Mouse (Mus musculus) T-helper 17 cell (primary cell): ENCODE data around the gene Rprml.

Source experiments
- in situ Hi-C, 2 experiments: fragments of 300-600 bp; cut with MboI, MseI; formaldehyde crosslinking; loops; 1 replicate in 1 of 2; 2 replicates in 1 of 2; pipeline ENCODE4 v1.15.1; 2025; ENCODE audit warnings: high pct_unique_total_duplicates in 2 of 2

Rprml gene

GRCm38 (mm10) chr11:103649301-103649982 lies at the start of gene Rprml:
Rprml (plus strand) TSS chr11:103649570.
- in situ Hi-C loops: loop anchor here in 1 of 2 experiments (10.0 kb wide), 1 partner anchor 265 kb away; no protein-coding TSS in a partner anchor

- in situ Hi-C loops: no loop called here
Observed at GRCm38 (mm10) chr11:103606611-103607010, 42.8 kb upstream of the Rprml start.

GRCm38 (mm10) chr11:103610772-103611171 lies 38.6 kb upstream of the Rprml start:
- in situ Hi-C loops: no loop called here

- in situ Hi-C loops: no loop called here
Observed at GRCm38 (mm10) chr11:103621040-103621439, 28.3 kb upstream of the Rprml start, which contains the start of gene Gm884. Gm884 (minus strand) TSS chr11:103621140.

GRCm38 (mm10) chr11:103627453-103627852 lies 21.9 kb upstream of the Rprml start:
- in situ Hi-C loops: no loop called here

- in situ Hi-C loops: loop anchor here in 1 of 2 experiments (5.0 kb wide), 1 partner anchor 117 kb away; no protein-coding TSS in a partner anchor
Observed at GRCm38 (mm10) chr11:103634806-103635205, 14.6 kb upstream of the Rprml start.

GRCm38 (mm10) chr11:103635481-103635880 lies 13.9 kb upstream of the Rprml start:
- in situ Hi-C loops: loop anchor here in 1 of 2 experiments (5.0 kb wide), 1 partner anchor 117 kb away; no protein-coding TSS in a partner anchor

- in situ Hi-C loops: loop anchor here in 1 of 2 experiments (5.0 kb wide), 1 partner anchor 116 kb away; no protein-coding TSS in a partner anchor
Observed at GRCm38 (mm10) chr11:103636261-103636660, 13.1 kb upstream of the Rprml start.

GRCm38 (mm10) chr11:103638790-103639189 lies 10.6 kb upstream of the Rprml start, which contains the start of gene Lyzl6:
Lyzl6 (minus strand) TSS chr11:103638890.
- in situ Hi-C loops: loop anchor here in 1 of 2 experiments (5.0 kb wide), 1 partner anchor 114 kb away; no protein-coding TSS in a partner anchor

- in situ Hi-C loops: loop anchor here in 1 of 2 experiments (5.0 kb wide), 1 partner anchor 113 kb away; no protein-coding TSS in a partner anchor
Observed at GRCm38 (mm10) chr11:103639407-103639946, 9.9 kb upstream of the Rprml start.

GRCm38 (mm10) chr11:103643211-103643610 lies 6.2 kb upstream of the Rprml start:
- in situ Hi-C loops: loop anchor here in 1 of 2 experiments (10.0 kb wide), 1 partner anchor 272 kb away; no protein-coding TSS in a partner anchor

- in situ Hi-C loops: loop anchor here in 1 of 2 experiments (10.0 kb wide), 1 partner anchor 269 kb away; no protein-coding TSS in a partner anchor
Observed at GRCm38 (mm10) chr11:103645731-103646130, 3.6 kb upstream of the Rprml start.

GRCm38 (mm10) chr11:103646301-103646700 lies 3.1 kb upstream of the Rprml start:
- in situ Hi-C loops: loop anchor here in 1 of 2 experiments (10.0 kb wide), 1 partner anchor 268 kb away; no protein-coding TSS in a partner anchor

- in situ Hi-C loops: loop anchor here in 1 of 2 experiments (10.0 kb wide), 1 partner anchor 267 kb away; no protein-coding TSS in a partner anchor
Observed at GRCm38 (mm10) chr11:103647921-103648620, 1.3 kb upstream of the Rprml start.

- in situ Hi-C loops: loop anchor here in 1 of 2 experiments (10.0 kb wide), 1 partner anchor 266 kb away; no protein-coding TSS in a partner anchor
Observed at GRCm38 (mm10) chr11:103648656-103649055, 714 bp upstream of the Rprml start.

- in situ Hi-C loops: loop anchor here (10.0 kb wide), 2 partner anchors 265 to 555 kb away; no protein-coding TSS in a partner anchor
Observed at GRCm38 (mm10) chr11:103649983-103650493, 668 bp downstream of the Rprml start.

- in situ Hi-C loops: loop anchor here in 1 of 2 experiments (10.0 kb wide), 1 partner anchor 553 kb away; no protein-coding TSS in a partner anchor
Observed at GRCm38 (mm10) chr11:103651426-103651825, 2.1 kb downstream of the Rprml start.

- in situ Hi-C loops: loop anchor here in 1 of 2 experiments (10.0 kb wide), 1 partner anchor 551 kb away; no protein-coding TSS in a partner anchor
Observed at GRCm38 (mm10) chr11:103653359-103653965, 4.1 kb downstream of the Rprml start.

- in situ Hi-C loops: loop anchor here in 1 of 2 experiments (10.0 kb wide), 1 partner anchor 548 kb away; no protein-coding TSS in a partner anchor
Observed at GRCm38 (mm10) chr11:103656520-103656919, 7.2 kb downstream of the Rprml start.

GRCm38 (mm10) chr11:103658189-103658588 lies 8.8 kb downstream of the Rprml start:
- in situ Hi-C loops: loop anchor here in 1 of 2 experiments (10.0 kb wide), 1 partner anchor 547 kb away; no protein-coding TSS in a partner anchor
